Mouse (Mus musculus) lung, adult 2 months (tissue): ENCODE data around the gene D2hgdh.
"Not testable (repeated sequence)": the region's sequence is repeated elsewhere in the genome, so short reads cannot be mapped to it uniquely, and the experiment has no call there.

Source experiments
- CTCF ChIP-seq: fragments of 200-500 bp; IDR thresholded peaks from 2 replicates; pipeline ENCODE4 v1.5.1; 2011; ENCODE audit warnings: mild to moderate bottlenecking, low read length, control low read depth; ENCODE audit not compliant: insufficient read depth
- POLR2A ChIP-seq: fragments of 200-500 bp; IDR thresholded peaks from 2 replicates; pipeline ENCODE4 v1.6.1; 2011; ENCODE audit warnings: low read depth, mild to moderate bottlenecking, control low read depth, low read length, borderline replicate concordance; ENCODE audit errors: extremely low read depth

DNA sequence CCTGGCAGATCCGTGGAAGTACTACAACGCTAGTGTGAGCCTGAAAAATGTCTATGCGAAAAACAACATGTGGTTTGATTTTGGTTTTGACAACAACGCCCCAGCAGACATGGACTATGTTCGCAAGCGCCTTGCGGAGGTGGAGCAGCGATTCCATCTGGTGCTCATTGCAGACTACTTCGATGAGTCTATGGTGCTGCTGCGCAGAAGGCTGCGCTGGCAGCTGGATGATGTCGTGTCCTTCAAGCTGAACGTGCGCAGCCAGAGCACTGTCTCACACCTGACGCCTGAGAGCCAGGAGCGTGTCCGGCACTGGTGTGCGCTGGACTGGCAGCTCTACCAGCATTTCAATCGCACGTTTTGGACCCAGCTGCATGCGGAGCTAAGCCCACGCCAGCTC lies 49.7 kb downstream of the D2hgdh start:
- TF ChIP-seq CTCF, POLR2A: not testable (repeated sequence)
